Mouse (Mus musculus) lung, postnatal 10 days (tissue): ENCODE results near the gene Epo.

Experiments
- DNase-seq: peaks from one replicate; pipeline ENCODE4 v3.0.0; 2021

Epo gene

GRCm38 (mm10) chr5:137472252-137472904, 60.7 kb downstream of the Epo start:
- no peak for DNase-seq

GRCm38 (mm10) chr5:137466946-137467345, 66.1 kb downstream of the Epo start:
- no peak for DNase-seq

DNA sequence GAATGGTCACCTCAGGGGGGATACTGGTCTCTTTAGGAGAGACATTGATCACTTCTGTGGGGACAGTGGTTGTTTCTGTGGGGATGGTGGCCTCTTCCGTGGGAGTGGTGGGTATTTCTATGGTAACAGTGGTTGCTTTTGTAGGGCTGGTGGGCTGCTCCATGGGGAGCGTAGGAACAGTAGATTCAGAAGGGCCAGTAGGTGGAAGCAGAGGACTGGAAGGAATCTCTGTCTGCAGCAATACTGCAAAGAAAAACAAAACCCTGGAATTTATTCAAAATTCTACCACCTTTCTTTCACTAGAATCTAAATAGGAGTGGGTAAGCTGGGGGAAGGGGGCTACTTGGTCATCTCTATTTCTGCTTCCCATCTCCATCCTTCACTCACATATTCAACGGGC, 68.0 kb downstream of the Epo start:
- peak; percentile 29 for DNase-seq

- DNase-seq, result peak; percentile 52
Observed at GRCm38 (mm10) chr5:137455866-137456591, 77.0 kb downstream of the Epo start.

- no peak for DNase-seq
Observed at GRCm38 (mm10) chr5:137455206-137455605, 77.8 kb downstream of the Epo start.

GRCm38 (mm10) chr5:137445536-137445935, 87.5 kb downstream of the Epo start:
- no peak for DNase-seq

- peak; percentile 51 for DNase-seq
Observed at GRCm38 (mm10) chr5:137440216-137440855, 92.7 kb downstream of the Epo start.

DNA sequence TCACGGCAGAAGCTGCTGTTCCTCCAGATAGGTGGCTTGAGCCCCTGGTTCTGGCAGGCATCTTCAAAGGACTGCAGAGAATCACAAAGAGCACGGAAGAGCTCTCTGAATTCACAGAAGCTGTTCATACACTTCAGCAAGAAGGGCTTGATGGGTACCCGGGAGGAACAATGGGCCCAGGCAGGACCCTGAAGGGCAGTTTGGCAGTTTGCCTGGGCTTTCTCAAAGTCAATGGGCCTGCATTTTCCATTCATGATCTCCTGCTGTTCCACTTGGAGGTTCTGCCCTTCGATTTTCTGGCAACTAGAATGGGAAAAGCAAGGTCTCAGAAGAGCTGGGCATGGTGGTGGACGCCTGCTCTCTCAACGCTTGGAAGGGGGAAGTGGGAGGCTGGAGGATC, 99.2 kb downstream of the Epo start:
- peak; percentile 9 for DNase-seq
